Mouse (Mus musculus) stomach, postnatal 0 days (tissue): Measurements from ENCODE around the gene Myo3b.

Source experiments
- CTCF ChIP-seq: IDR thresholded peaks from 2 replicates; pipeline ENCODE4 v1.5.1; 2016; ENCODE audit warnings: antibody characterized with exemption, low read depth, mild to moderate bottlenecking, moderate library complexity
- EP300 ChIP-seq: optimal IDR thresholded peaks from 2 replicates; pipeline ENCODE3; 2016; ENCODE audit warnings: antibody characterized with exemption

DNA sequence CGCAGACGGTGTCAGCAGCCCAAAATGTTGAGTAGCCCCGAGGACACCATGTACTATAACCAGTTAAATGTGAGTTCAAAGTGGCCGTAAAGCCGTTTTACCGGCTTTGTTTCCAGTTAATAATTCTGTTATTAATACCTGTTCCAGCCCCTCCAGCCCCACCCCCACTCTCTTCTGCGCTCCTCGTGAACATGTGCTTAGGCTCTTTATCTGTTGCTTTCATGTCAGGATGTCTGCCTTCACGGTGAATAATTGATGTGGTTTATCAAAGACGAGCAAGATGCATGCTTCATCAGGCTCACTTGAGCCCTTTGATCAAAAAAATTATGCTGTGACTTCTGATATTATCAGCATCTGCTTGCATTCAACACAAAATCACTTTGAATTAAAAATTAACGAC, 386.7 kb downstream of the Myo3b start:
- TF ChIP-seq CTCF (no peak), EP300 (no peak)
